Mouse (Mus musculus) adrenal gland, postnatal 25 days (tissue): Measurements from ENCODE around the gene Popdc3. TPM values are rescaled to one million over a fixed set of nuclear protein-coding genes. Genes with fewer than 3 reads are reported as not detected.
"Not testable (repeated sequence)": the region's sequence is repeated elsewhere in the genome, so short reads cannot be mapped to it uniquely, and the experiment has no call there.

Experiments
- DNase-seq: peaks from one replicate; pipeline ENCODE4 v3.0.0; 2021; ENCODE audit warnings: mixed read lengths
- total RNA-seq: library from RNA; stranded (reverse); gene quantifications from 2 replicates; pipeline ENCODE4 v1.2.3, GENCODE M21; 2021

Gene Popdc3
- total RNA-seq, 1 experiment from 2014 or later: 0.82 TPM

DNA sequence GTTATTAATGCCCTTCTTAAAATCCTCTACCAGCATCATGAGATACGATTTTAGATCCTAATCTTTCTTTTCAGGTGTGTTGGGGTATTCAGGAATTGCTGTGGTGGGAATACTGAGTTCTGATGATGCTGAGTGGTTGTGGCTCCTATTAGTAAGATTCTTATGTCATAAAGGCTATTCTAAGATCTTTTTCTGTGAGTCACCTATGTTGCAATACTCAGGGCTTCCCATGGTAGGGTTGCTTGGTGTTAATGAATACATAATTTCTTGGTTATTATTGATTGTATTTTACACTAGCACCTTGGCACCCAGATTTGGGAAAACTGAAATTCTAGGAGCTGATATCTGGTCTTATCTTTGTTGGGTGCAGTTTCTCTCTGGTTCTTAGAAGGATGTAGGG is 26.7 kb downstream of the Popdc3 start:
- no peak for DNase-seq

DNA sequence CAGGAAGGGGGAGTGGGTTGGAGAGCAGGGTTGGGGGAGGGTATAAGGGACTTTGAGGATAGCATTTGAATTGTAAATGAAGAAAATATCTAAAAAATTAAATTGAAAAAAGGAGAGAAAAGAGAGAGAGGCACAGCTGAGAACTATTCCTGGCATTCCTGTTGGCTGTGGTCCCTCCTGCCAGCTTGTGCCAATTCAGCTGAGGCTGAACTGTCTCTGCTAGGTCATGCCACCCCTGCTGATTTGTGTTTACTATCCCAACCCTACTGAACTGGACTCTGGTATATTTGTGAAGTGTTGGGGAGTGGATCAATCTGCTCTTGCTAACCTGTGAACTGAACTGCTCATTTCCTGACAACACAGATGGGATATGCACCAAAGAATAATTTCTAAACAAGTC is 32.3 kb downstream of the Popdc3 start:
- no peak for DNase-seq

DNA sequence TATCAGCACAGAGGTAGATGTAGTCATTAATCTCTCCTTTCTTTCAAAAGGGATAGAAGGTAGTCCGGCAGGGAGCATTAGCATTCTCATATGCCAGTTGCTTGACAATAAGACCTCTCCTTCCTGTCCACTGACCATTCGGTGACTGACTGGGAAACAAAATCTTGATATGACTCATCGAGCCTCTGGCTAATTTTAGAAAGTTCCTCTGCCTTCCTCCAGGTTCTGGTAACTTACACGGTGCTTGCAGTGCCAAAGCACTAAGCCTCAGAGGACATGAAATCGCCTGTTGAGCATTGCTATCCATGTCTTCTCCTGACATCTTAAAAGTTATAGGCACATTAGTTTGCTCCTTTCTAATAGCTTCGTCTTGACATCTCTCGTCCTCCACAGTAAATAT is 38.8 kb downstream of the Popdc3 start:
- no peak for DNase-seq

DNA sequence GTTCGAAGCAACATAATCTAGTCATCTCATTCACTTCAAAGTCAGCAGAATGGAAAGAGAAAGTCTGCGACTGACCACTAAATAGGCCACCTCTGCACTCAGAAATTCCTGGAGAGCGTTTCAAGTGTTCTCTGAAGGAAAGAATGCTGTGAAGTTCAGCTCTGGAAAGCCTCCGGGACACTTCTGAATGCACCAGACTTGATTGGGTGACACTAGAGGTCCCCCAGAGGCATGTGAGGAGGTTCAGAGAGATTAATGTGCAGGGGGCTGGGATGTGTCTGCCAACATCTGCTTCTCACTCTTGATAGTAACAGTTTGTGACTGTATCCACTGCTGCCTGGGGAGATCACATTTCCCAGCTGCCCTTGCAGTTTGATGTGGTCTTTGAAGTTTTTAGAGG is 52.1 kb downstream of the Popdc3 start:
- DNase-seq: no peak

DNA sequence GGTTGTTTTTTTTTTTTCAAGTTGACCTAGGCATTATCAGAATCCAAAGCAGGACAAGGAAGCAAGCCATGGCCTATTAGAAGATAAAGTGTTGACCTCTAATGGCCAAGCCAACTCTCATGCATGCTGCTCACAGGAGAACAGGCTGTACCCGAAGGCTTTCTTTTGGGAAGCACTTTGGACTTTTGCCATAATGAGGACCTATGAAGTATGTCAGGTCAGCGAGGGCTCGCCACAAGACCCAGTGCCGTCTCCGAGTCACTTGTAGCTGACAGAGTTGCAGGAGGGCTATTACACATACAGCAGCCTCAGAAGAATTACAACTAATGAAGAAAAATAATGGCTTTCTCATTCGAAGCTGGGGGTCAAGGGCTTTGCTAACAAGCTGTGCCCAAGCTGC is 55.5 kb downstream of the Popdc3 start:
- DNase-seq: no peak

DNA sequence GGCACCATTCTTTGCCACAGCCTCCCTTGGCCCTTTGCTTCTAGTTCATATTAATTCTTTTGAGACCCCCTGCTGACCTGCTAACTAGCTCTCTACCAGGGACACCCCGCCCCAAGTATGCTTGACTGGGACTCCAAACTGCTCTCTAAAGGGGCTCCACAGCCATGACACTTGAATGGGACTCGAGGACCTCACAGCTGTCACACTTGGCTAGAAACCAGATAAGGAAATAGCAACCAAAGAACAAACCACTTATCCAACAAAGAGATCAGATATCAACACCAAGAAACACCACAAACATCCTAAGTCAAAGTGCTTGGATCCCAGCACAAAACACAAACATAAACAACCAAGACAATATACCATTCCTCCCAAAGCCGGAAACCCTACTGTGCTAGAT is 58.4 kb downstream of the Popdc3 start:
- no peak for DNase-seq

DNA sequence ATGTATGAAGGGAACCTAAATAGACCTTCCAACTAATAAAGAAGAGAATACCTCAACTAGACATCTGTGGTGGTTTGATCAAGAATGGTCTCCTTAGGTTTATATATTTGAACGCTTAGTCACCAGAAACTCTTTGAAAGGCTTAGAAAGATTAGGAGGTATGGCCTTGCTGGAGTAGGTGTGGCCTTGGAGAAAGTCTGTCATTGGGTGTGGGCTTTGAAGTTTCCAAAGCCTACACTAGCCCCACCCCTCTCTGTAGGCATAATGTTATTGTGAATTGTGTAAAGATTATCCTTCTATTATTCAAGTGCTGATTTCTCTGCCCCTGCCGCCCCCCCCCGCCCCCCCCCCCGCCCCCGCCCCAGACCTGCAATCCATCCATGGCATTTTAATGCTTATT is 59.6 kb downstream of the Popdc3 start:
- no peak for DNase-seq

DNA sequence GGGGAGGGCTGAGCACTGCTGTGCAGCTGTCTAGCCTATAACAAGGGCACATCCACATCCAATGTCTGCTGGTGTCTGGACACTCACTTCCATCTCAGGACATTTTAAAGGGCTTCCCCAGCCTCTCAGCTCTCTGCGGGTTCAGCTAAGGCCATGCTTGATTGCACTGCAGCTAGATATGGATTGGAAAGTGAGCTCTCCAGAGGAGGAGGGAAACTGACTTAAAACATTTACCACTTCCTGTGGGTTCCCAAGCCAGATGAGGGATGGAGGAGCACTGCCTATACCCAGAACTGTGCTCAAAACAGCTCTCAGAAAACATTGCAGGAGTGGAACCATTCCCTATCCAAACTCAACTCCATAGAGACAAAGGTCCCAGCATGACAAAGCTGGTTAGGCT is 82.6 kb downstream of the Popdc3 start:
- no peak for DNase-seq

DNA sequence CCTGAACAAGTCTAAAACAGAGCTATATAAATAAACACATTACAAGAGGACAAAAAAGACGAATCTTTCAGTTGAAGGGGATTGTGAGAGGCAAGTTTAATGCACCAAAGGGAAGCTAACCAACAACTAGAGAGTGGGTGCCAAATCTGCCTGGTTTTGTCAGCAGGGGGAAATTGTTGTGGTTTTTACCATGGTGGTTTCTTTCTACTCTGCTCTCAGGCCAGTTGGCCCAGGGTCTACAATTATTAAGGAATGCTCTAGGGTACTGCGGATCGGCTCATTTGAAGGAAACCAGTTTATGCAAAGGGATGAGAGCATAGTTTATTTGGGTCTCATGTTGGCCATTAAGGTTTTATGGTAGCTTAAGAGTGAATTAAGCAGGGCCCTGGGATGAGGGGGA is 84.2 kb downstream of the Popdc3 start:
- DNase-seq: no peak

DNA sequence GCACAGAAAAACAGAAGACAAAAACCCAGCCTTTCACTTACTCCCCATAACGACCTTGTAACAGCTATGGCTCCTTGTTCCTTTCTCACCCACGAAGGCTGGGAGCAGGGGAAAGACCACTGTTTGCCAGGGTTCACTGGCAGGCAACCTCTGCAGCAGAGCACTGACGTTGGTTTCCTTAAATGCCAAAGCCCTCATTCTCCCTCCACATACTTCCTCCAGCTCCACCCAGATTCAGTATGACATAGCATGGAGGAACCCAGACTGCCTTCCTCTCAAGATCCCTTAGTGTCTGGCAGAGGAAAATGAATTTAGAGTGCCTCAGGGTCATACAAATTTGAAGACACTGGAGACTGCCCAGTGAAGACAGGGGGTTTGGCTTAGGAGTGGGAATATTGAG is 98.6 kb downstream of the Popdc3 start:
- DNase-seq: no peak

DNA sequence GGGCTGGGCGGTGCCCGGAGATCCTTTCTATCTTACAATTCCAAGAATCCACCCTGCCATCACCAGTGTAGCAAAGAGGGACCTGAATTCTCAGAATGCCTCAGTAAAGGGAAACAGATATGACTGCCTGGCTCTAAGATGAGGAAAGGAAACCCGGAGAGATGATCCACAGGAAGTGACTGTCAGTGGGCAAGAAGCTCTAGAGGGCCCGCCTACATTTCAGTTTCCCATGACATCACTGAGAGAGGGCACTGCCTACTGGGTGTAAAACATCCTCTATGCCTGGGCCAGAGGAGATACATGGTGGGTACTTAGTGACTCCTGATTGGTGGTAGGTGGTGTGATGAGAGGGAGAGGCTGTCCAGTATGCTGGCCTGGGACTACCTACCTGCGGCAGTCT is 99.1 kb downstream of the Popdc3 start:
- DNase-seq: no peak

DNA sequence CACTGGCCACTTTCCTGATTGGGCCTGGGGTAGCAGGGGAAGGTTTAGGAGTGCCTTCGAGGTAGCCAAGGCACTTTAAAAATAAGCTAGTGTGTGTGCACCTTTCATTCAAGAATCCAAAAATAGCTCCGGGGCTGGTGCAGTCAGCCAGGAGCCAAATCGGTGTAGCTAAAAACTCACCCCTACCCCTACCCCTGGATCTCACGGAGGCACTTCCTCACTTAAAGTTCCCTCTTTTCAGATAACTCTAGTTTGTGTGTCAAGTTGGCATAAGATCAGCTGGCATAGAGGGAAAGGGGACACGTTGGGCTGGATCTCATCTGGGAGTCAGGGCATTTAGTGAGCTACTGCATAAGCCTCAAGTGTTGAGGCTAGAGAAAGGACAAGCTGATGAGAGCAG is 107.8 kb downstream of the Popdc3 start:
- no peak for DNase-seq

DNA sequence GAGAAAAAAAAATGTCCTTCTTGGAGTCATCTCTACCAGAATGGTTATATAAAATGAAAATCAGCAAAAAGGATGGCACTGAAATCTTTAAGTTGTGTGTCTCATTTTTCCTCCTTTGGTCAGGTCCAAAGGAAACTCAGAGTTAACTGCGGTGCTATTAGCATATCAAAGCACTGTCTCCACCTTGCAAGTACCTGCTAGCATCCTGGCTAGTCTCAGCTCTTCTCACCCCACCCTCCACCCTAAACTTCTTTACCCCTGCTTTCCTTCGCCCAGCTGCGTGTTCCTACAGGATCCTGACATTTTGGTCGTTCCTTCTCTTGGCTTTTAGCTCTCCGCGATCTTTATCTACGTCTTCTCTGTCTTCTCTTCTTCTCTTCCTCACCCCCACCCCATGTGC is 110.5 kb downstream of the Popdc3 start:
- DNase-seq: no peak

DNA sequence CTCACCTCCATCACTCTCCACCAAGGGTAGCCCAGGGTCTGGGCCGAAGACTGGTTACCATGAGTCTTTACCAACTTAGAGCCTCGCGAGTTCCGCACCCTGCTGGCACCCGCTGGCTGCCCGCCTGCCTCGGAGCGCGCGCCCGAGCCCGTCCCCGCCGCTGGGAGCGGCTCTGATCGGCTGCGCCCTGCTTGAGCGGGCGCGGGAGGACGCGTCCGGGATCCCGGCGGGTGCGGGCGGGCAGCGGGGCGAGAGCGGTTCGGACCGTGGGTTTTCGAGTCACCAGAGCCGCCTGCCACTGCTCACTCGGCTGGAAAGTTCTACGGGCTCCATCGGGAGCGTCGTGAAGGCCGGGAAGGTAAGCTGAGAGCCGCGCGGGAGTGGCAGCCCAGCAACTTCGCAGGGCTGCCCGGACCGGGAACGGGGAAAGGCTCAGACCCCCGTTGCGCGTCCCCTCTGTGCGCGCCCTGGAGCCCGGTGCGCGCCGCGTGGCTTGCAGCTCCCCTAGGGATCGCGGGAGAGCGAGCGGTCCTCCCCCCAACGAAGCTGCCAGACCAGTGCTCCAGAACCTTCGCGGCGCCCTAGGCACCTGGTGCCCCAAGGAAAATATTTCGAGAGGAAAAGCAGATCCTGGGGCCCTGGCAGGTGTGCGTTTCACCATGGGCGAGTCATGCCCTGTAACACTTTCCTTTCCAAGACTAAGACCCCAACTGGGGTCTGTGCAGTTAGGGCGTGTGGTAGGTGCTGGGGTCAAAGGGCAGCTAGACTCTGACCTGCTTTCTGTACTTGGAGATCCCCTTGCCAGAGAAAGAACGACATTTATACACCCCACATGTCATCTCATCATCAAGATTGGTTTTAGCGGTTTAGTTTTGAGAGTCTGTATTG is 111.6 kb downstream of the Popdc3 start:
- DNase-seq: peak; percentile 24

DNA sequence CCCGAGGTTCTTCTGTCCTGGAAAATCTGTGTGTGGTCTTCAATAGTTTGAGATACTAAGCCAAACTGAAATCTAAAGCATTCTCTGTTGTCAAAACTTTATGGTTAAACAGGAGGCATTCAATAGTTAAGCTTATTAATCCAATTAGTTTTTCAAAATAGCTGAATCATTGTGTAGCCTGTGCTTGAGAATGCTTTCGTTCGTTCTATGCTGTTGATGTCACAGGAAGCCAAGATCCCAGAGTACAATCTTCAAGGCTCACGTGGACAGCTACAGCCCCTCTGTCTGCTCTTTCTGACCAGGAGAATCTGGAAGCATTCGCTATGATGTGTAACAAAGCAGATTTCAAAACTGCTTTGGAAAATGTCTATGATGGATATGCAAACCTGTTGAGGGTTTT is 112.7 kb downstream of the Popdc3 start:
- DNase-seq: no peak

DNA sequence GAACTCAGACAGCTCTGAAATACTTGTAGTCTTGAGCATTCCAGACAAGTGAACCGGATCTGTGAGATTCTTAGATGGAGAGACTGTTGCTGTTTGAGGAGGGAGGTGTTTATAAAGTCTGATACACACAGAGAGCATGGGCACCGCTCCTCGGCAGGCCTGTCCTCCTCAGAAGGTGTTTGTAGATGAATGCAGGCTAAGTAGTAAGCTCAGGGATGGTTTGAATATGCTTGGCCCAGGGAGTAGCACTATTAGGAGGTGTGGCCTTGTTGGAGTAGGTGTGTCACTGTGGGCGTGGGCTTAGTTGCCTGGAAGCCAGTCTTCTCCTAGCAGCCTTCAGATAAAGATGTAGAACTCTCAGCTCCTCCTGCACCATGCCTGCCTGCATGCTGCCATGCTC is 114.3 kb downstream of the Popdc3 start:
- DNase-seq: not testable (repeated sequence)

DNA sequence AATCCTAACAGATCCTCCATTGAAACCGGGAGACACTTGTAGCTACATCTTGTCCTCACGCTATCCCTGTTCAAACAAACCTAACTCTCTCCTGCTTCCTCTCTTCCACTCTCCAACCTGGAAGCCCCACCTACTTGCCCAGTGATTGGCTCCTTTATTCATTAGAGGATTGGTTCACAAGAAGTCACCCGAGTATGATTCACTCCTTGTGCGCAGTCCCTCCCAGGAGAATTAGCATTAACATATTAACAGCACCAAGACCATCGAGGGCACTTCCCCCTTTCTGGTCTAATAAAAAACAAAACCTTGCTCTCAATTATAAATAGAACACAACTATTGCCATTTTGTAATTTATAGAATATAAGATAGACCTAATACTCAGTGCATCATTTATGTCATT is 117.2 kb downstream of the Popdc3 start:
- no peak for DNase-seq

DNA sequence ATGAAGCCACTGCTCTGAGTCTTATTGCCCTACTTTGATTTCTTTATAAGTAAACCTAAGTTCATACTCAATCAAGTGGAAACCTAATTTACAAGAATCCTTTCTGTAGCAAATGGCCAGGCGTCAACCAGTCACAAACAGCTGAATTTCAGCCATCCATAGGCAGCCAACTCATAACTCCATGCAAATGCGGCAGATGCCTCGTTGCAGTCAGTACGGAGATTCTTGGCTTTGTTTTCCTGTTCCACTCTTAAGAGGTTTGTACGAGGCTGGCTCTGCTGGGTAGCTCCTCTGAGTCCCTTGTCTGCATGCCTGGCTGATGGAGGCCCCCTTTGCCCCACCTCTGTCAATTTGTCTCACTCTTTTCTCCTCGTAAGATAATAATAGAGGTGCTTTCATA is 120.6 kb downstream of the Popdc3 start:
- DNase-seq: no peak

DNA sequence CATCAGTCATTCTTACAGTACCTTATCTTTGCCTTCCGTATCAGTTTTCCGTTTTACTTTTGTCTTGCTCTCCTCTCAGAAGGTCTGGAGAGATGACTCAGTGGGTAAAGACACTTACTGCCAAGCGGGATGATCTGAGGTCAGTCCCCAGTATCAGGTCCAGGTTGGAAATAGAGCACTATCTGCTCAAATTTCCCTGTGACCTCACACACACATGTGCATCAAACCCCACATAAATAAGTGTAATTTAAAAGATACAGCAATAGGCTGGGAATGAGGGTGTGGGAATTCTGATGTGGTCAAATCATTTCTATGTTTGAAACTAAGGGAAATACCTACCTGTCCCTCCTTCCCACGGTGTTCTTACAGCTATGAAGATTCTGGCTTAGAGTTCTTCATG is 121.6 kb downstream of the Popdc3 start:
- DNase-seq: no peak

DNA sequence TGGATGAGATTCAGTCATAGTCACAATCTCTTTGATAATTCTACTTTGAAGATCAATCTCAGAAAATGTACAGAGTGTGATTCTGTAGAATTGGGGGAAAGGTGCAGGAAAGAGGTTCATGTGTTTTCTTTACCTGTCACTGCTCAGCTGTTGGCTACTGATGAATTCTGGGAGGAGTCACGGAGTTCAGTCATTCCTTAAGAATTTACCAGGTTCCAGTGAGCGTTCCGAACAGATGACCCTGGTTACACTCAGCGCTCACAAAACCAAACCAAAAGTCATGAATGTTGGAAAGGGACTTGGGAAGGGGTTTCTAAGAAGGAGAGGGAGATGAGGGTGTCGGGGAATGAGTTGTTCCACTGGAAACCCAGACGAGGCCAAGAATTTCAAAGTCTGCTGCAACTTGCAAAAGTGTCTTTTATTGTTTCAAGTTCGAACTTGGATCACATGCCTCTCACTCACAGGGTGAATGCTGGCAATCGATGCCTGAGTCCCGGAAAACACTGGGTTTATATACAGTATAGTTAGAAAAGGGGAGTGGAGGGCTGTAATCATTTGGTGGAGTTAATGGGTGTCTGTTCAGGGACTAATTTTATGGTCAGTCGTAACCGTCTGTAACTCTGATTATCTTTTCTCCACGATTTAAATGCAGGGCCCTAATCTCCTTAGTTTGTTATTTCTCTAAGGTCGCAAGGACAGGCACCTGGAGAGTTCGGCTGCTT is 125.6 kb downstream of the Popdc3 start:
- no peak for DNase-seq

DNA sequence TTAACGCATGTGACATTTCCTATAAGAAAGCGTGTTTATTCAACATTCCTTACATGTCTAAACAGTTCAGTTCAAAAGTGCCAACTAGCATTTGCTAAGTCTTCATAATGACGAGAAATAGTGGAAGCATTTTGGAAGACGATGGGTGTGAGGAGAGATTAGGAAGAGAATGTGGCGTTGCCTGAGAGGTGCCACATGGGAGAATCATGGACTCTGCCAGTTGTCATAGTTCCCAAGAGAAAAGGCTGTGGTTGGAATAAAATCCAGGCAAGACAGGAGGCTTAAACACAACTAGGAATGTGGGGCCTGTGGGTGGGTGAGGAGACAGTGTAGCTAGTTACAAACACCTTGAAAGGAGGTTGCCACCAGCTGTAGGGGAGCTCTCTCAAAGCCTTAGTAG is 127.3 kb downstream of the Popdc3 start:
- no peak for DNase-seq

DNA sequence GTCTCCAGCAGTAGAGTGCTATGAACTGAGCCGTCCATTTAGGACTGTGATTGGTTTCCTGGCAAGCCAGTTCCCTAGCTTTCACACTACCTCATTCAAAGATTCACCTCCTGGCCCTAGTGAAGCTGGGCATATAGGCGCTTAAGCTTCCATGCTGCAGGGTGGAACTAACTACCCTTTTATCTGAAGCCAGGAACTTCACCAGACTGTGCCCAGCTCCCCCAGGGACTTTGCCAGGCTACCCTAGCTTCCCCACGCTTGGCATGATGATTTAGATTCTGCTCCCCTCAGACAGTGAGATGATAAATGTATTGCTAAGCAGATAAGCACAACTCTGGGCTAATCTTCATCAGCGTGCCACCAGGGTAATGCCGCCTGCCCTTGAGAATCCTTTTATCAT is 133.2 kb downstream of the Popdc3 start:
- DNase-seq: no peak

DNA sequence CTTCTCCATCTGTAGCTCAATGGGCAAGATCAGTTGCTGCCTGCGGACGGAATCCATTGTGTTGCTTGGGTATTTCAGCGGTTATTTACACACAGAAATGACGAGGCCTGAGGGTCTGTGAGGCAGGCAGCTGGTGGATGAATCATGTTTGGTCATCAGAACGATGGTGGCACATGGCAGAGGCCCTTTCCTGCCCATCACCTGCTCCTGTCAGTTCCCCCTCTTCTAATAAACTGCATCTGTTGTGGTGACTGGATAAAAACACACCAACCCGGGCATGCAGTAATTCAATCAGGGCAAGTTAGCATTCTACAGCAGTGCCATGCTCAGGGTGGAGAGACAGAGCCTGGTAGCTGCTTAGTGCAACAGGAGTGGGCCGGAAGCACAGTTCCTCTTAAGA is 133.7 kb downstream of the Popdc3 start:
- DNase-seq: no peak

DNA sequence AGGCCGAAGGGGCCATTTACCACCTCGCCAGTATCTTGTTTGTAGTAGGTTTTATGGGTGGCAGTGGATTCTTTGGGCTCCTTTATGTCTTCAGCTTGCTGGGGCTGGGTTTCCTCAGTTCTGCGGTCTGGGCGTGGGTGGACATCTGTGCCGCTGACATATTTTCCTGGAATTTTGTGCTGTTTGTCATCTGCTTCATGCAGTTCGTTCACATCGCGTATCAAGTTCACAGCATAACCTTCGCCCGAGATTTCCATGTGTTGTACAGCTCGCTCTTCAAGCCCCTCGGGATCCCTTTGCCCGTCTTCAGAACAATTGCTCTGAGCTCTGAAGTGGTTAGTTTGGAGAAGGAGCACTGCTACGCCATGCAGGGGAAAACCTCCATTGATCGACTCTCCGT is 137.0 kb downstream of the Popdc3 start:
- no peak for DNase-seq
